Mouse (Mus musculus): ENCODE data around the gene Prkca.

- TF ChIP-seq CTCF (IDR thresholded peaks at IDR 0.05; ENCODE audit: insufficient read depth, low read depth, low read length) (no peak), POLR2A (IDR thresholded peaks at IDR 0.05; ENCODE audit: insufficient read depth, low read depth, low read length) (no peak)
Observed at GRCm38 (mm10) chr11:108104085-108104484, 239.6 kb downstream of the Prkca start.

Measured in olfactory bulb, adult 2 months (tissue).